Comparison of ENCODE assay signal across 8 mouse cellular contexts in genomic region chr4:106529375-106530112, GRCm38 (mm10). TPM values are rescaled to one million over a fixed set of nuclear protein-coding genes. Genes with fewer than 3 reads are reported as not detected.
A peak's percentile ranks its signal among the peaks of the same experiment; 100 is the strongest.
DNase-seq lines count a peak whose midpoint lies in the region; ATAC-seq and TF ChIP-seq lines count a peak whose summit lies in the region.

No protein-coding gene starts in this region.

- H3K36me3 ChIP-seq in hindbrain, postnatal 0 days (ENCODE audit: insufficient read depth, low read length), result no peaks in the 10 kb centered on the region

- peak overlapping the region; percentile 37 for H3K4me2 ChIP-seq in hindbrain, postnatal 0 days (ENCODE audit: low read depth, low read length)

- H3K4me3 ChIP-seq in gastrocnemius, adult 2 months, result peak overlapping the region; percentile 56
- no peak overlapping the region for H3K4me3 ChIP-seq in hindbrain, postnatal 0 days (ENCODE audit: low read length)

- no peaks in the 10 kb centered on the region for H3K27me3 ChIP-seq in hindbrain, postnatal 0 days (ENCODE audit: insufficient read depth, low read length)

- 15% methylated on average over 17 of the region's 17 CpGs for WGBS in hindbrain, postnatal 0 days

- no peaks in the 10 kb centered on the region for H3K4me1 ChIP-seq in hindbrain, postnatal 0 days (ENCODE audit: insufficient read depth, low read length)

- intact Hi-C loops in gastrocnemius, adult 2 months (cut with DNase I), result loop anchor here (1.0 kb wide), 1 partner anchor 55 kb away; no protein-coding TSS in a partner anchor

- peak; percentile 92 for DNase-seq in gastrocnemius, adult 2 months
- DNase-seq in hindbrain, postnatal 0 days (ENCODE audit: low spot score), result peak; percentile 97
- peak; percentile 93 to 95 for DNase-seq in left cerebral cortex, adult 18-20 months (ENCODE audit: low spot score in 2 of 2)
- DNase-seq in lung, postnatal 4 days, result peak; percentile 89 to 92
- DNase-seq in retina, postnatal 7 days (ENCODE audit: low read depth, low spot score), result peak; percentile 90
- DNase-seq in urinary bladder, adult 18-20 months (ENCODE audit: low spot score in 2 of 2), result peak; percentile 82

- ATAC-seq in activated CD4-positive, CD25-positive, alpha-beta regulatory T cell, adult 4 months, result peak; percentile 88
- peak; percentile 97 for ATAC-seq in common myeloid progenitor, adult 5-6 weeks (replicated peaks; ENCODE audit: low read depth, poor library complexity, severe bottlenecking)
- peak; percentile 93 for ATAC-seq in hindbrain, postnatal 0 days

- no peaks in the 10 kb centered on the region for H3K9me3 ChIP-seq in hindbrain, postnatal 0 days (ENCODE audit: low read length)

- no peak; the same call in 1 of the 2 replicates for TF ChIP-seq CTCF in gastrocnemius, adult 2 months (IDR thresholded peaks at IDR 0.05)
- peak; percentile 100 for TF ChIP-seq CTCF in hindbrain, postnatal 0 days (IDR thresholded peaks at IDR 0.05; ENCODE audit: low read depth)

- no peak overlapping the region for H3K9ac ChIP-seq in hindbrain, postnatal 0 days (replicated peaks; ENCODE audit: low read length)

- H3K27ac ChIP-seq in gastrocnemius, adult 2 months, result no peak overlapping the region
- H3K27ac ChIP-seq in hindbrain, postnatal 0 days, result no peak overlapping the region

RNA-seq across cellular contexts. Expression of gene Dhcr24, which starts 31.3 kb away (rescaled TPM):
- polyA plus RNA-seq in activated CD4-positive, CD25-positive, alpha-beta regulatory T cell, adult 4 months (2017; shearing (Covaris generic)), result 1 to 10 TPM; 4.5 to 7.7 TPM
- total RNA-seq in common myeloid progenitor, adult 5-6 weeks (2017), result 12.6 and 15.8 TPM in 2 replicates
- 1 to 10 TPM; 1.5 to 4.7 TPM for total RNA-seq in gastrocnemius, adult 2 months (2021)
- total RNA-seq in hindbrain, postnatal 0 days (2014; rRNA removed), result 126 and 127 TPM in 2 replicates
- polyA plus RNA-seq in hindbrain, postnatal 0 days (2015; fragmentation: Nextera tagmentation; extraction: Ambion mirVana), result 7.5 and 8.7 TPM in 2 replicates
- total RNA-seq in left cerebral cortex, adult 18-20 months (2021), result 100 to 1,000 TPM in 1 of 2 experiments, 10 to 100 TPM in 1; 98.4 to 119 TPM

RNA-seq across cellular contexts. Expression of gene Bsnd, which starts 37.5 kb away (rescaled TPM):
- polyA plus RNA-seq in activated CD4-positive, CD25-positive, alpha-beta regulatory T cell, adult 4 months (2017; shearing (Covaris generic)), result not detected
- total RNA-seq in common myeloid progenitor, adult 5-6 weeks (2017), result not detected in 2 replicates
- not detected for total RNA-seq in gastrocnemius, adult 2 months (2021)
- total RNA-seq in hindbrain, postnatal 0 days (2014; rRNA removed), result not detected in 2 replicates
- polyA plus RNA-seq in hindbrain, postnatal 0 days (2015; fragmentation: Nextera tagmentation; extraction: Ambion mirVana), result not detected in 2 replicates
- total RNA-seq in left cerebral cortex, adult 18-20 months (2021), result not detected
